Mouse (Mus musculus) heart, embryonic 10.5 days (tissue): ENCODE results near the gene Trdmt1. TPM values are rescaled to one million over a fixed set of nuclear protein-coding genes. Genes with fewer than 3 reads are reported as not detected.
"Not testable (repeated sequence)": the region's sequence is repeated elsewhere in the genome, so short reads cannot be mapped to it uniquely, and the experiment has no call there.

Experiments used
- DNase-seq: peaks from one replicate; pipeline ENCODE4 v3.0.0-alpha.2; 2017; ENCODE audit warnings: low spot score
- H3K27ac ChIP-seq: fragments of 300-500 bp; sonication (generic); 2 replicates; pipeline ENCODE4 v1.5.1; 2016; ENCODE audit warnings: mild to moderate bottlenecking
- H3K27me3 ChIP-seq: fragments of 300-500 bp; sonication (generic); 2 replicates; pipeline ENCODE4 v1.6.1; 2016; ENCODE audit warnings: mild to moderate bottlenecking; ENCODE audit not compliant: poor library complexity, insufficient read depth, severe bottlenecking
- H3K36me3 ChIP-seq: fragments of 300-500 bp; sonication (generic); 2 replicates; pipeline ENCODE4 v1.6.1; 2016; ENCODE audit warnings: mild to moderate bottlenecking, moderate library complexity
- H3K4me1 ChIP-seq: fragments of 300-500 bp; sonication (generic); 2 replicates; pipeline ENCODE4 v1.6.1; 2016; ENCODE audit warnings: mild to moderate bottlenecking
- H3K4me3 ChIP-seq: fragments of 300-500 bp; sonication (generic); 2 replicates; pipeline ENCODE4 v1.5.1; 2016; ENCODE audit warnings: mild to moderate bottlenecking, moderate library complexity
- H3K9me3 ChIP-seq: fragments of 300-500 bp; sonication (generic); 2 replicates; pipeline ENCODE4 v1.6.1; 2016; ENCODE audit warnings: mild to moderate bottlenecking, moderate library complexity
- WGBS: fragments of 180-500 bp; shearing (Covaris S2); methylation state at CpG from one replicate; pipeline ENCODE4 v1.1.7; 2016; 5-methylcytosine and 5-hydroxymethylcytosine counted together
- polyA plus RNA-seq: library from polyadenylated mRNA; unstranded; fragments of >200 nt; fragmentation: Nextera tagmentation; extraction: Ambion mirVana; gene quantifications from 2 replicates; pipeline ENCODE4 v1.2.1, GENCODE M21; 2016

Trdmt1 gene
- 8.7 and 10.4 TPM in 2 replicates for polyA plus RNA-seq

DNA sequence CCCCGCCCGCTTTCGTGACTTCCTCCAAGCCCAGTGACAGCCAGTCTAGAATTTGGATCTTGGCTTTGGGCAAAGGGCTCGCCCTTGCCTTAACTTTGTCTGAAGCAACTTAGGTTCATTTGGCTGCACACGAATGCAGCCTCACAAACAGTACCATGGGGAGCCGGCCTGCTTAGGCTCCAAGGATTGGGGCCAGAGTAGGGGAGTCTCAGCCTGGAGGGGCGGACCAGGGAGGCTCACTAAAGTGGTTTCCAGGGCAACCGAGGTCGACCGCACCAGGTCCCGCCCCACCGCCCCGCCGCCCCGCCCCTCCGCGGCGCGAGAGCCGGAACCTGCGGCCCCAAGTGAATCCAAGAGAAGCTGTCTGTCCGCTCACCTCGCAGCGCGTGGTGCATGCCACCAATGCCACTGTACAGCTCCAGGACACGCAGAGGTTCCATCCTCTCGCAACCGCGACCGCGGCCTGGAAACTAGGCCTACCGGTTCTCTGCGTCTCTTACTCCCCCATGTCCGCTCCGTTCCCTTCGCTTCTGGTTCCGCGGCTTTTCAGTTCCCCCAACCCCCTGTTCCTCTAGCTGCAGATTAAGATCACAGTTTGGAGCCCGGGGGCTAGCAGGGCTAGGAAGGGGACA lies at the start of gene Trdmt1:
Trdmt1 (minus strand) TSS at position 476 of the 632 bp plus-strand sequence.
- H3K27ac ChIP-seq, result peak within 1 kb of the TSS; percentile 96
- H3K9me3 ChIP-seq, result no peaks in the 10 kb centered on the region
- H3K4me3 ChIP-seq, result peak within 1 kb of the TSS; percentile 71
- H3K27me3 ChIP-seq, result no peaks in the 10 kb centered on the region
- peak; percentile 96 for DNase-seq
- H3K4me1 ChIP-seq, result peaks cover 6% of the 10 kb centered on the region
- no peaks in the 10 kb centered on the region for H3K36me3 ChIP-seq
- 1% methylated on average over 39 of the region's 39 CpGs for WGBS

DNA sequence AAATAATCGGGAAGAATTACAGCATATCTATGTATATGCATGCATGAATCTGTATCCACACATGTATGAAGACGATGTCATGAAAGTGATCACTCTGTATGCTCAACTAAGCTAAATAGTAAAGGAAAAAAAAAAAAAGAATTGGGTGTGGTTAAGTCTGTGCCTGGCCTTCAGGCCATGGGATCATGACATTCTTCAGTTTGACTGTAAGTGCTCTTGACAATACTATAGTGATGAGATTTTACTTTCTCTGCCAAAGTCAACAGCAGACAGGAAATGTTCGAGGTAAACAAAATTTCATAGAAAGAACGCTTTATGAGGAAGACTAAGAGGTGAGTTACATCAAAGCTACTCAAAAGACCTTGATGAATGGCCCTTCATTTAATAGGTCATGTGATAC lies 48.9 kb upstream of the Trdmt1 start:
- no peaks in the 10 kb centered on the region for H3K9me3 ChIP-seq

DNA sequence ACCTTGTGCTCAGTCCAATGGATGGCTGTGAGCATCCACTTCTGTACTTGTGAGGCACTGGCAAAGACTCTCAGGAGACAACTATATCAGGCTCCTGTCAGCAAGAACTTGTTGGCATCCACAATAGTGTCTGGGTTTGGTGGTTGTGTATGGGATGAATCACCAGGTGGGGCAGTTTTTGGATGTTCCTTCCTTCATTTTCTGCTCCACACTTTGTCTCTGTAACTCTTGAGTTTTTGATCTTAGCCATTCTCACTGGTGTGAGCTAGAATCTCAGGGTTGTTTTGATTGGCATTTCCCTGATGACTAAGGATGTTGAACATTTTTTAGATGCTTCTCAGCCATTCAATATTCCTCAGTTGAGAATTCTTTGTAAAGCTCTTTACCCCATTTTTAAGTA lies 39.3 kb upstream of the Trdmt1 start:
- H3K36me3 ChIP-seq, result peaks cover 47% of the 10 kb centered on the region
- not testable (repeated sequence) for H3K4me3 ChIP-seq, DNase-seq, H3K4me1 ChIP-seq, H3K27me3 ChIP-seq, H3K9me3 ChIP-seq, H3K27ac ChIP-seq

More for the DNA sequence above, 48.9 kb upstream of the Trdmt1 start:
- Histone ChIP-seq H3K27ac (no peak overlapping the region), H3K4me1 (no peaks in the 10 kb centered on the region), H3K27me3 (no peaks in the 10 kb centered on the region), H3K36me3 (no peaks in the 10 kb centered on the region), H3K4me3 (no peak overlapping the region)
- WGBS, result 70% methylated on average over 4 of the region's 4 CpGs
- no peak for DNase-seq

DNA sequence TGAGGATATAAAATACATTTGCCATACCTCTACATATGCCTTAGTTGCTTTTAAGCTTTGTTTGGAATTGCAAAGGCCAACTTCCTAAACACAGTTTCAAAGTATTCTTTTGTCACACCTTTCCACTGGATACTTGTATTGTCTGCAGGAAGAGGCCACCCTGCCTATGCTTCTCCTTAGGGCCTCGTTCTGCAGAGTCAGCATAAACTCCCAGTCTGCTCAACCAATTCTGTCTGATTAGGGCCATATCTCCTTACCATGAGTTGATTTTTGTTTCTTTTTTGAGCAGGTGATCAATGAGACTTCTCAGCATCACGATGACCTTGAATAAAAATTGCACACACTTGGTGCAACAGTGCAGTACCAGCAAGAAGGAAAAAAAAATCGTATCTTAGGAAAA lies 37.7 kb upstream of the Trdmt1 start:
- no peaks in the 10 kb centered on the region for H3K4me1 ChIP-seq
- no peaks in the 10 kb centered on the region for H3K9me3 ChIP-seq
- no peak overlapping the region for H3K4me3 ChIP-seq
- peaks cover 60% of the 10 kb centered on the region for H3K36me3 ChIP-seq
- H3K27me3 ChIP-seq, result no peaks in the 10 kb centered on the region
- DNase-seq, result no peak
- WGBS, result 78% methylated on average over 3 of the region's 3 CpGs
- no peak overlapping the region for H3K27ac ChIP-seq

DNA sequence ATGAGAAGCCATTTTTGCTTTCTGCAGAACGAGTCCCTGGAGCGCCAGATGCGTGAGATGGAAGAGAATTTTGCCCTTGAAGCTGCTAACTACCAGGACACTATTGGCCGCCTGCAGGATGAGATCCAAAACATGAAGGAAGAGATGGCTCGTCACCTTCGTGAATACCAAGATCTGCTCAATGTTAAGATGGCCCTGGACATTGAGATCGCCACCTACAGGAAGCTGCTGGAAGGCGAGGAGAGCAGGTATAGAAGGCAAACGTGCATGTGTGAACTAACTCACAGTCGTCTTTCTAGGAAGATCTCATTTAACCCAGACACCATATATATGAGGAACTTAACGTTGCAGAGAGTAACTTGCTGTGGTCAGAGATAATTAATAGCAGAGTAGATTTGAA lies 35.5 kb upstream of the Trdmt1 start:
- Histone ChIP-seq H3K4me1 (peaks cover 7% of the 10 kb centered on the region), H3K9me3 (no peaks in the 10 kb centered on the region), H3K36me3 (peaks cover 73% of the 10 kb centered on the region), H3K27ac (no peak overlapping the region), H3K27me3 (no peaks in the 10 kb centered on the region), H3K4me3 (no peak overlapping the region)
- 60% methylated on average over 11 of the region's 11 CpGs for WGBS
- no peak for DNase-seq

DNA sequence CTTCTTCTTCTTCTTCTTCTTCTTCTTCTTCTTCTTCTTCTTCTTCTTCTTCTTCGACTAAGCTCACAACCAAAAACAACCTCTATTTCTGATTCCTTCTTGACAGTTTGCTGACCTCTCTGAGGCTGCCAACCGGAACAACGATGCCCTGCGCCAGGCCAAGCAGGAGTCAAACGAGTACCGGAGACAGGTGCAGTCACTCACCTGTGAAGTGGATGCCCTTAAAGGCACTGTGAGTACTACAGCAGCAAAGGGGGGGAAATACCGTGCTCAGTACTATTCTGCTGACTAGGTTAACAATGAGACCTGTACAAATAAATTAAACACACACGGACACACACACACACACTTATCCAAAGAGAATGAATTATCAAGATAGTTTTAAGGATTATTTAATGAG lies 34.8 kb upstream of the Trdmt1 start:
- H3K36me3 ChIP-seq, result peaks cover 73% of the 10 kb centered on the region
- no peak overlapping the region for H3K27ac ChIP-seq
- WGBS, result 89% methylated on average over 8 of the region's 8 CpGs

DNA sequence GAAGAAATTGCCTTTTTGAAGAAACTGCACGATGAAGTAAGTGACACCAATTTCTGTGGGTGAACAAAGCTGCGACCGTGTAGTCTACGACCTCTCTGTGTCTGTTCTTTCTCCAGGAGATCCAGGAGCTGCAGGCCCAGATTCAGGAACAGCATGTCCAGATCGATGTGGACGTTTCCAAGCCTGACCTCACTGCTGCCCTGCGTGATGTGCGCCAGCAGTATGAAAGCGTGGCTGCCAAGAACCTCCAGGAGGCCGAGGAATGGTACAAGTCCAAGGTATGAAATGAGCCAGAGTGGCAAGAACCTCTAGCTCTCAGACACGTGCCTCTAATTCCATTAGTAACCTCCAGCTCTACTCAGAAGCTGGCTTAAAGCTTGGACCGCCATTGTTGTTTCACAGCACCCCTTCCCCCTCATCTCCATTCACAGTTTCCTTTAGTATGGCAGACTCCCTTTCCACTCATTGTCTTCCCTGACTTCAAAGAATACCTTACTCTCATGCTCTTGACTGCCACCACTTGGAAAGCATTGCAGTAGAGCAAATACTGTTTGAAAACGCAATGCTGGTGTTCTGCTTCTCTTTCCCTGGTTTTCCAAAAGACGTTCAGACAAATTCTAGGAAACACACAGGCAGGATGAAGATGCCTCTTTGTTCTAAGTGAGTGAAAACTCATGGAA lies 34.1 kb upstream of the Trdmt1 start:
- no peak for DNase-seq
- peaks cover 73% of the 10 kb centered on the region for H3K36me3 ChIP-seq
- H3K9me3 ChIP-seq, result no peaks in the 10 kb centered on the region
- peaks cover 7% of the 10 kb centered on the region for H3K4me1 ChIP-seq
- no peaks in the 10 kb centered on the region for H3K27me3 ChIP-seq
- WGBS, result 78% methylated on average over 14 of the region's 14 CpGs
- H3K4me3 ChIP-seq, result no peak overlapping the region
- no peak overlapping the region for H3K27ac ChIP-seq

More for the DNA sequence above, 34.8 kb upstream of the Trdmt1 start:
- H3K27me3 ChIP-seq, result no peaks in the 10 kb centered on the region
- peaks cover 7% of the 10 kb centered on the region for H3K4me1 ChIP-seq
- no peak overlapping the region for H3K4me3 ChIP-seq
- H3K9me3 ChIP-seq, result no peaks in the 10 kb centered on the region
- DNase-seq, result no peak

DNA sequence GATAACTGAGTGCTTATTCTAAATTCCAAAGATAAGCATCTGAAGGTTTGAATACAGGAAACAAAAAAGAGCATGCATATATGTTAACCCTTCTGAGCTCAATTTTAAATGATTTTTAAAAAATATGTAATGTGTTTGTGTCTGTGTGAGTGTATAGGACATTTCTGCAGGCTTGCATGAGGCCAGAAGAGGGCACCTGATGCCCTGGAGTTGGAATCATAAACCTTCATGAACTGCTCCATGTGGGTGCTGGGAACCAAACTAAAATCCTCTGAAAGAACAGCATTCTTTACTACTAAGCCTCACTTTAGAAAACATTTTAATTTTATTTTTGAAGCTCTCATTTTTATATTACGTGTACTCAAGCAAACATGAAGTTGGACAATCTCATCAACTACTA lies 32.9 kb upstream of the Trdmt1 start:
- no peak for DNase-seq
- WGBS, result 91% methylated on average over 1 of the region's 1 CpGs
- H3K36me3 ChIP-seq, result peaks cover 62% of the 10 kb centered on the region
- peaks cover 12% of the 10 kb centered on the region for H3K4me1 ChIP-seq
- no peak overlapping the region for H3K27ac ChIP-seq
- H3K4me3 ChIP-seq, result peak overlapping the region; percentile 80
- no peaks in the 10 kb centered on the region for H3K27me3 ChIP-seq
- H3K9me3 ChIP-seq, result no peaks in the 10 kb centered on the region

DNA sequence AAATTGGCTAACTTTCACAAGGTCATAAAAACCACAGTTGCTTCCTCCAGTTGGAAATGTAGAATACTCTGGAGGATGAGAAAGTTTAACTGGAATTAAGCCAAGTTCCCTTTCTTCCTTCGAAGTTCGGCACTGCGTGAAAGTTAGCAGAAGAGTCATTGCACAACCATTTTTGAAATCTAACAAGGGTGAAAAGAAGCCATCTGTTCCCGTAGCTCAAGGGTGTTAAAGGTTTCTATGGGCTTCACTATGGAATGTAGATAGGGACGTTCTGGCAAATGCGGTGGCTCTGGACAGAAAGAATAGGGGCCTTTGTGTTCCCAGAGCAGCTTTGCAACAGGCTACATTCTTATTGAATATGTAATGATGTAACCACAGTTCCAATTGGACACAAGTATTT lies 31.5 kb upstream of the Trdmt1 start:
- Histone ChIP-seq H3K9me3 (no peaks in the 10 kb centered on the region), H3K27ac (peak overlapping the region; percentile 94), H3K27me3 (no peaks in the 10 kb centered on the region), H3K4me3 (peak overlapping the region; percentile 80), H3K36me3 (peaks cover 48% of the 10 kb centered on the region), H3K4me1 (peaks cover 18% of the 10 kb centered on the region)
- no peak for DNase-seq
- WGBS, result 34% methylated on average over 6 of the region's 6 CpGs

DNA sequence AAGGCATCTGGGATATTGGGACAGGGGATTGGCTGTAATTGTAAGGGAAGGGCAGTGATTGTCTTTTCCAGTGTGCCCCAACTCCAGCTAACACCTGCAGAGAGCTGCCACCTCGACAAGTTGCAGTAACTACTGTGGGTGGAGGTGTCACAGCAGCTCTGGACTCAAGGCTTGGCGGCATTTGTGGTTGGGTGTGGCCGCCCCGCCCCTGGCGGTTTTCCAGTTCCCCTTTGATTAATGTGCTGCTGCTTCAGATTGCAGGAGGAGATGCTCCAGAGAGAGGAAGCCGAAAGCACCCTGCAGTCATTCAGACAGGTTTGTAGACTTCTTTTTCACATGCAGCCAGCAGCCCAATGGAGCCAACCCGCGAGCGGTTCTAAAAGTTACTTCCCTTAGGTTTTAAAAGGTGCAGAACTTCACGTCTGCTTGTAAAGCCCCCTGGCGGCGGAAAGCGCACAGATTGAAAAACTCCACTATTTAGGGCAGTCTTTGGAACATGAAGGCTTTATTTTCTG lies 30.9 kb upstream of the Trdmt1 start:
- 1% methylated on average over 13 of the region's 13 CpGs for WGBS
- no peaks in the 10 kb centered on the region for H3K9me3 ChIP-seq
- peak overlapping the region; percentile 94 for H3K27ac ChIP-seq
- peak; percentile 80 for DNase-seq
- peak overlapping the region; percentile 80 for H3K4me3 ChIP-seq
- peaks cover 42% of the 10 kb centered on the region for H3K36me3 ChIP-seq
- H3K4me1 ChIP-seq, result peaks cover 18% of the 10 kb centered on the region
- H3K27me3 ChIP-seq, result no peaks in the 10 kb centered on the region

DNA sequence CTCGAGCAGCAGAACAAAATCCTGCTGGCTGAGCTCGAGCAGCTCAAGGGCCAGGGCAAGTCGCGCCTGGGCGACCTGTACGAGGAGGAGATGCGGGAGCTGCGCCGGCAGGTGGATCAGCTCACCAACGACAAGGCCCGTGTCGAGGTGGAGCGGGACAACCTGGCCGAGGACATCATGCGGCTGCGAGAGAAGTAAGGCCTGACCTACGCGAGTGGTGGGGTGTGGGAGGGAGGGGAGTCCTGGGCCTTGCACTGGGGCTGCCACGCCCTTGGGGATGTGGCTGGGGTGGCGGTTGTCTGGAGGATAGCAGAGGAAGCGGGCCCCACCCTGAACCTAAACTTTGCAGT lies 30.3 kb upstream of the Trdmt1 start:
- H3K27me3 ChIP-seq, result no peaks in the 10 kb centered on the region
- H3K36me3 ChIP-seq, result peaks cover 36% of the 10 kb centered on the region
- WGBS, result under 1% methylated on average over 21 of the region's 21 CpGs
- H3K9me3 ChIP-seq, result no peaks in the 10 kb centered on the region
- DNase-seq, result peak; percentile 83
- peaks cover 18% of the 10 kb centered on the region for H3K4me1 ChIP-seq
- peak overlapping the region; percentile 94 for H3K27ac ChIP-seq
- peak overlapping the region; percentile 80 for H3K4me3 ChIP-seq

DNA sequence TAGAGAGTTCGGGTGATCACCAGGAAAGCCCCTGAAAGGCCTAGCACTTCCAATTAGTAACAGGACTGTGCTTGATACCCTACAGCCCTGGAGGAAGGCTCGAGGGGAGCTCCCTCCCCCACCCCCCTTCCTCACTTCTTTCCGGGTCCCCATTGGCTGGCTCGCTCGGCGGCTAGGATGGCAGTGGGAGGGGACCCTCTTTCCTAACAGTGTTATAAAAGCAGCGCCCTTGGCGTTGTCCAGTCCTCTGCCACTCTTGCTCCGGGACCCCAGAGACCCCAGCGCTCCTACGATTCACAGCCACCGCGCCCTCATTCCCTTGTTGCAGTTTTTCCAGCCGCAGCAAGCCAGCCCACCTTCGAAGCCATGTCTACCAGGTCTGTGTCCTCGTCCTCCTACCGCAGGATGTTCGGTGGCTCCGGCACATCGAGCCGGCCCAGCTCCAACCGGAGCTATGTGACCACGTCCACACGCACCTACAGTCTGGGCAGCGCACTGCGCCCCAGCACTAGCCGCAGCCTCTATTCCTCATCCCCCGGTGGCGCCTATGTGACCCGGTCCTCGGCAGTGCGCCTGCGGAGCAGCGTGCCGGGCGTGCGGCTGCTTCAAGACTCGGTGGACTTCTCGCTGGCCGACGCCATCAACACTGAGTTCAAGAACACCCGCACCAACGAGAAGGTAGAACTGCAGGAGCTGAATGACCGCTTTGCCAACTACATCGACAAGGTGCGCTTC lies 29.8 kb upstream of the Trdmt1 start:
- Histone ChIP-seq H3K27me3 (no peaks in the 10 kb centered on the region), H3K4me3 (peak overlapping the region; percentile 80), H3K9me3 (no peaks in the 10 kb centered on the region), H3K27ac (peak overlapping the region; percentile 94), H3K36me3 (peaks cover 31% of the 10 kb centered on the region), H3K4me1 (peaks cover 18% of the 10 kb centered on the region)
- WGBS, result under 1% methylated on average over 46 of the region's 46 CpGs
- DNase-seq, result peak; percentile 94
